Mouse (Mus musculus) limb, embryonic 12.5 days (tissue): ENCODE measurements around the gene Gbp3. TPM values are rescaled to one million over a fixed set of nuclear protein-coding genes. Genes with fewer than 3 reads are reported as not detected.
A peak's percentile ranks its signal among the peaks of the same experiment; 100 is the strongest.
"Not testable (repeated sequence)": the region's sequence is repeated elsewhere in the genome, so short reads cannot be mapped to it uniquely, and the experiment has no call there.

Experiments
- ATAC-seq: fragments of 200-750 bp; cut with Nextera tagmentation; 2 replicates; pipeline ENCODE4 v1.8.0; 2017; ENCODE audit warnings: low read depth, moderate TSS enrichment; ENCODE audit not compliant: insufficient number of reproducible peaks, insufficient read depth, low FRiP score, low TSS enrichment
- H3K27ac ChIP-seq: fragments of 300-500 bp; sonication (generic); 2 replicates; pipeline ENCODE4 v1.5.1; 2016; ENCODE audit warnings: mild to moderate bottlenecking, moderate library complexity
- H3K27me3 ChIP-seq: fragments of 300-500 bp; sonication (generic); 2 replicates; pipeline ENCODE4 v1.6.1; 2016; ENCODE audit warnings: mild to moderate bottlenecking, moderate library complexity
- H3K36me3 ChIP-seq: fragments of 300-500 bp; sonication (generic); 2 replicates; pipeline ENCODE4 v1.6.1; 2016; ENCODE audit warnings: mild to moderate bottlenecking, moderate library complexity
- H3K4me1 ChIP-seq: fragments of 300-500 bp; sonication (generic); replicated peaks from 2 replicates; pipeline ENCODE4 v1.6.1; 2016
- H3K4me2 ChIP-seq: fragments of 300-500 bp; sonication (generic); 2 replicates; pipeline ENCODE4 v1.6.1; 2016; ENCODE audit warnings: mild to moderate bottlenecking, moderate library complexity
- H3K4me3 ChIP-seq: fragments of 300-500 bp; sonication (generic); replicated peaks from 2 replicates; pipeline ENCODE4 v1.5.1; 2016; ENCODE audit warnings: mild to moderate bottlenecking
- H3K9ac ChIP-seq: fragments of 300-500 bp; sonication (generic); replicated peaks from 2 replicates; pipeline ENCODE4 v1.6.1; 2016; ENCODE audit warnings: mild to moderate bottlenecking, moderate library complexity
- H3K9me3 ChIP-seq: fragments of 300-500 bp; sonication (generic); 2 replicates; pipeline ENCODE4 v1.6.1; 2016; ENCODE audit warnings: mild to moderate bottlenecking, moderate library complexity
- WGBS: fragments of 180-500 bp; shearing (Covaris S2); methylation state at CpG from one replicate; pipeline ENCODE4 v1.1.7; 2016; 5-methylcytosine and 5-hydroxymethylcytosine counted together
- polyA plus RNA-seq: library from polyadenylated mRNA; unstranded; fragments of >200 nt; fragmentation: Nextera tagmentation; extraction: Ambion mirVana; gene quantifications from 2 replicates; pipeline ENCODE4 v1.2.1, GENCODE M21; 2016

The Gbp3 gene
- polyA plus RNA-seq, 1 experiment from 2014 or later = 0.69 TPM

GRCm38 (mm10) chr3:142554601-142555000 lies 5.2 kb upstream of the Gbp3 start:
- H3K27me3 ChIP-seq = no peaks in the 10 kb centered on the region
- ATAC-seq = no peak
- H3K4me2 ChIP-seq = no peak overlapping the region
- no peaks in the 10 kb centered on the region for H3K9me3 ChIP-seq
- H3K27ac ChIP-seq = no peak overlapping the region
- no peak overlapping the region for H3K4me3 ChIP-seq
- H3K36me3 ChIP-seq = no peaks in the 10 kb centered on the region
- no peaks in the 10 kb centered on the region for H3K4me1 ChIP-seq
- no peak overlapping the region for H3K9ac ChIP-seq
- WGBS = 93% methylated on average over 1 of the region's 1 CpGs

- no peak for ATAC-seq
- H3K9ac ChIP-seq = no peak overlapping the region
- H3K4me1 ChIP-seq = peaks cover 3% of the 10 kb centered on the region; the same call in 1 of the 2 replicates
- no peaks in the 10 kb centered on the region for H3K9me3 ChIP-seq
- no peak overlapping the region for H3K4me3 ChIP-seq
- no peaks in the 10 kb centered on the region for H3K27me3 ChIP-seq
- 87% methylated on average over 11 of the region's 11 CpGs for WGBS
- no peak overlapping the region for H3K4me2 ChIP-seq
- H3K27ac ChIP-seq = no peak overlapping the region
- no peaks in the 10 kb centered on the region for H3K36me3 ChIP-seq
Measured at GRCm38 (mm10) chr3:142555623-142556022, 4.2 kb upstream of the Gbp3 start.

DNA sequence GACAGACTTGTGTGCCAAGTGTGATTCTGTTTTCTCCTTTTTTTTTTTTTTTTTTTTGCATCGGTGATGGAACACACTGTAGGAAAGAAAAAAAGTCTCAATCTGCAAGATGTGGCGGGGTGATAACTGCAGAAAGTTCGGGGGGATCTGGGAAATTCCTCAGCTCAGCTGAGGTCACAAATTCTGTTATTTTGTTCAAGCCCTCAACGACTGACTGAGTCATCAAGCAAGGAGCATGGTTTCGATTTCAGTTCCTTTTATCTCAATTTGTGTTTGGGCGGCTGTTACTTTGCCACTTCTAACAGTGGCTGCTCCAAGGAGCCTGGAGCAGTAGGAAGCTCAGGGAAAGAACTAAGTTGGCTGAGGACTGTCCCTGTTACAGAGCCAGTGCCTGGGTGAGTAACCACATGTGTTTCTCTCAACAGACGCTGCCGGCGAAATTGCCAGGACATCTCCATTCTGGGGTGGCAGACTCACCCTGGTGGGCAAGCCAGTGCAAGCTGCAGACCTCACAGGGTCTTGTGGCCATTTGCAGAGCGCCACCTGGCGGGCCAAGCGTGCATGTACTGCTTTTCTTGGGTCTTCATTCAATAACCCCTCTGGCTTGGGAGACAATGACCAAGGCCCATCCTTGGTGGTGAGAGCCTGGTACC lies 596 bp downstream of the Gbp3 start:
- H3K27me3 ChIP-seq = no peaks in the 10 kb centered on the region
- H3K4me1 ChIP-seq = peaks cover 3% of the 10 kb centered on the region; the same call in 1 of the 2 replicates
- ATAC-seq = peak; percentile 75; the same call in 1 of the 2 replicates
- H3K36me3 ChIP-seq = no peaks in the 10 kb centered on the region
- peak overlapping the region; percentile 56 for H3K4me2 ChIP-seq
- no peak overlapping the region for H3K27ac ChIP-seq
- H3K9me3 ChIP-seq = no peaks in the 10 kb centered on the region
- 15% methylated on average over 12 of the region's 12 CpGs for WGBS
- peak overlapping the region; percentile 37 for H3K4me3 ChIP-seq
- 0 out of 2 replicates have a peak overlapping the region, but pooled peaks have one; percentile 31 for H3K9ac ChIP-seq

GRCm38 (mm10) chr3:142561045-142561646 lies 1.3 kb downstream of the Gbp3 start:
- 87% methylated on average over 14 of the region's 14 CpGs for WGBS
- no peak for ATAC-seq
- Histone ChIP-seq H3K9me3 (no peaks in the 10 kb centered on the region), H3K4me3 (no peak overlapping the region), H3K27me3 (no peaks in the 10 kb centered on the region), H3K4me2 (no peak overlapping the region), H3K36me3 (no peaks in the 10 kb centered on the region), H3K9ac (no peak overlapping the region), H3K27ac (no peak overlapping the region), H3K4me1 (peaks cover 3% of the 10 kb centered on the region; the same call in 1 of the 2 replicates)

DNA sequence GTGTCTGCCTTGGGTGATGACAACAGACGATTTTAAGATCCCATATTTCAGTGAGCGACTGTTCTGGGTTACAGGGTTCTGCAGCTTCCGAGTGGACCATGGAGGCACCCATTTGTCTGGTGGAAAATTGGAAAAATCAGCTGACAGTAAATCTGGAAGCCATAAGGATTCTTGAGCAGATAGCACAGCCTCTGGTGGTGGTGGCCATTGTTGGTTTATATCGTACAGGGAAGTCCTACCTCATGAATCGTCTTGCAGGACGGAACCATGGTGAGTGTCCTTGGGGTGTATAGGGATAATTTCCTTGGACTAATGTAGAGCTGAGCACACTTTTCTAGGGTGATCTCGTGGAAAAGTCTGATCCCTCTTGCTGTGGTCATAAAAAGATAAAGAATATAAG lies 1.8 kb downstream of the Gbp3 start:
- H3K4me2 ChIP-seq = no peak overlapping the region
- H3K9me3 ChIP-seq = no peaks in the 10 kb centered on the region
- H3K9ac ChIP-seq = no peak overlapping the region
- no peaks in the 10 kb centered on the region for H3K27me3 ChIP-seq
- H3K27ac ChIP-seq = no peak overlapping the region
- WGBS = 88% methylated on average over 7 of the region's 7 CpGs
- H3K4me1 ChIP-seq = peaks cover 3% of the 10 kb centered on the region; the same call in 1 of the 2 replicates
- no peaks in the 10 kb centered on the region for H3K36me3 ChIP-seq
- ATAC-seq = no peak
- no peak overlapping the region for H3K4me3 ChIP-seq

- not testable (repeated sequence) for H3K4me1 ChIP-seq, H3K27ac ChIP-seq, H3K9me3 ChIP-seq, H3K4me3 ChIP-seq, ATAC-seq, H3K9ac ChIP-seq, H3K36me3 ChIP-seq, H3K27me3 ChIP-seq, H3K4me2 ChIP-seq
- WGBS = 60% methylated on average over 5 of the region's 5 CpGs
Measured at GRCm38 (mm10) chr3:142567490-142567889, 7.7 kb downstream of the Gbp3 start.

GRCm38 (mm10) chr3:142570738-142571137 lies 10.9 kb downstream of the Gbp3 start:
- no peak overlapping the region for H3K4me3 ChIP-seq
- no peak overlapping the region for H3K9ac ChIP-seq
- H3K36me3 ChIP-seq = no peaks in the 10 kb centered on the region
- WGBS = 88% methylated on average over 4 of the region's 4 CpGs
- H3K9me3 ChIP-seq = no peaks in the 10 kb centered on the region
- no peak overlapping the region for H3K27ac ChIP-seq
- no peaks in the 10 kb centered on the region for H3K4me1 ChIP-seq
- H3K27me3 ChIP-seq = no peaks in the 10 kb centered on the region
- no peak overlapping the region for H3K4me2 ChIP-seq
- no peak for ATAC-seq

DNA sequence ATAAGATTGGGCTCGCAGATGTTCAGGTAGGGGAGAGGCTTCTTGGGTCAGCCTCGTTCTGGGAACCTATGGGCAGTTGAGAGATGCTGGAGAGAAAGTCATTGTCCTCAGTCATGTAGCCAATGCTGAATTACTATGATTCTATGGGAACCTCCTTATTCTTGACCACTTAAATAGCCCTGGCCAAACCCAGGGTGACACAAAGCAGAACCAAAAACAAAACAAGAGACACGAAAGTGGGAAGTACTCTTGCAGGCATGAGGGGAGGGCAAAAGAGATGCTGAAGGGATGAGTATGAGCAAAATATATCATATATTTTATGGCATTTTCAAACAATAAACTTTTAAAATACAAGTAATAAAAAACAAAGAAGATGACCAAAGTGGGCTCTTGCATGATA lies 17.3 kb downstream of the Gbp3 start:
- Histone ChIP-seq H3K4me1 (no peaks in the 10 kb centered on the region), H3K4me3 (no peak overlapping the region), H3K27me3 (no peaks in the 10 kb centered on the region), H3K4me2 (no peak overlapping the region), H3K27ac (no peak overlapping the region), H3K9me3 (no peaks in the 10 kb centered on the region), H3K36me3 (no peaks in the 10 kb centered on the region), H3K9ac (no peak overlapping the region)
- ATAC-seq = no peak
- WGBS = 84% methylated on average over 3 of the region's 3 CpGs

DNA sequence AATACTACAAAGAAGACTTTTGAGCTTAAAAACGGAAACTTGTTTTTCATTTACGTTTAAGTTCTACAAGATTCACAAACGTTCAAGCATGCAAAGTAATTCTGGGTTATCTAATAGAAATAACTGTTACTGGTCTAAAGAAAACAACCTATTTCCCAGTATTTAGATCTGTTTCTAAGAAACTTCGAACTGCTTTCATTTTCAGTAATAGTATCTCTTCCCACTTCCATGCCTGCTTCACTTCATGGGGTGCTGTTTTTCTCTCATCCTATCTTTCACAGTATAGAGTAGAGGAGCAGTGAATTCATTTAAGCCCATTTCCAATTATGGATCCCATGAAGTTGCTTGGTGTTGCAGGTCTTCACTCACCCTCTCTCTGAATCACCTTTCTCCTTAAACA lies 18.5 kb downstream of the Gbp3 start:
- no peak overlapping the region for H3K4me3 ChIP-seq
- no peak for ATAC-seq
- no peak overlapping the region for H3K4me2 ChIP-seq
- no peaks in the 10 kb centered on the region for H3K36me3 ChIP-seq
- no peak overlapping the region for H3K27ac ChIP-seq
- WGBS = 89% methylated on average over 4 of the region's 4 CpGs
- no peaks in the 10 kb centered on the region for H3K9me3 ChIP-seq
- no peaks in the 10 kb centered on the region for H3K27me3 ChIP-seq
- H3K4me1 ChIP-seq = no peaks in the 10 kb centered on the region
- no peak overlapping the region for H3K9ac ChIP-seq

- ATAC-seq = no peak
- H3K4me3 ChIP-seq = no peak overlapping the region
- H3K27ac ChIP-seq = no peak overlapping the region
- no peak overlapping the region for H3K9ac ChIP-seq
- H3K36me3 ChIP-seq = no peaks in the 10 kb centered on the region
- H3K4me2 ChIP-seq = no peak overlapping the region
- H3K27me3 ChIP-seq = no peaks in the 10 kb centered on the region
- no peaks in the 10 kb centered on the region for H3K9me3 ChIP-seq
- whole genome bisulfite sequencing = 94% methylated on average over 4 of the region's 4 CpGs
- H3K4me1 ChIP-seq = no peaks in the 10 kb centered on the region
Measured at GRCm38 (mm10) chr3:142583067-142583466, 23.2 kb downstream of the Gbp3 start.

DNA sequence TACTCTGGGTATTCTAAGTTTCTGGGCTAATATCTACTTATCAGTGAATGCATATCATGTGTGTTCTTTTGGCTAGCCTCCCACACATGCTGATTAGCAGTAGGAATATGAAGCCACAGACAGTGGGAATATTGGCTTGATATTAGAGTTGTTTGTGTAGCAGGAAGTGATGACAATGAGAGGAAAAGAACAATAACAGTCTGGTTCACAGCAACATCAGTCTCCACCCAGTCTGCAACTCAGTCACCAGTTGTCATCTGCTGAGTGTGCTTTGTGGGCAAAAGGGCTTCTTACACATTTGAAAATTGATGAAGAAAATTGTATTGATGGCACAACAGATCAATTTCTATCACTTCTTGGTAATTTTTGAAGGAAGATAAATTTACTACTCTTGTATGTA lies 27.6 kb downstream of the Gbp3 start:
- Histone ChIP-seq H3K27me3 (no peaks in the 10 kb centered on the region), H3K4me2 (no peak overlapping the region), H3K9ac (no peak overlapping the region), H3K4me3 (no peak overlapping the region), H3K9me3 (no peaks in the 10 kb centered on the region), H3K27ac (no peak overlapping the region), H3K36me3 (no peaks in the 10 kb centered on the region), H3K4me1 (no peaks in the 10 kb centered on the region)
- ATAC-seq = no peak

GRCm38 (mm10) chr3:142588888-142589287 lies 29.1 kb downstream of the Gbp3 start:
- WGBS = 81% methylated on average over 2 of the region's 2 CpGs
- Histone ChIP-seq H3K4me1 (no peaks in the 10 kb centered on the region), H3K9me3 (no peaks in the 10 kb centered on the region), H3K9ac (no peak overlapping the region), H3K4me2 (no peak overlapping the region), H3K36me3 (no peaks in the 10 kb centered on the region), H3K4me3 (no peak overlapping the region), H3K27me3 (no peaks in the 10 kb centered on the region), H3K27ac (no peak overlapping the region)
- ATAC-seq = no peak
